Mouse (Mus musculus) urinary bladder, adult 18-20 months (tissue): ENCODE results near the gene Six1.
"Not testable (repeated sequence)": the region's sequence is repeated elsewhere in the genome, so short reads cannot be mapped to it uniquely, and the experiment has no call there.

ENCODE experiments used
- DNase-seq, 2 experiments: peaks; one replicate each; pipeline ENCODE4 v3.0.0; 2022; ENCODE audit warnings: low spot score in 2 of 2, mixed read lengths in 2 of 2

The Six1 gene

GRCm38 (mm10) chr12:73053668-73054241 lies at the start of gene Six1:
Gene Six1, minus strand, starts transcription at chr12:73053887.
- DNase-seq: peak; percentile 76 to 82

- no peak for DNase-seq
These were observed 44.9 kb upstream of the Six1 start for GRCm38 (mm10) chr12:73098593-73098992.

- not testable (repeated sequence) for DNase-seq
These were observed 42.5 kb upstream of the Six1 start for GRCm38 (mm10) chr12:73096177-73096576.

DNA sequence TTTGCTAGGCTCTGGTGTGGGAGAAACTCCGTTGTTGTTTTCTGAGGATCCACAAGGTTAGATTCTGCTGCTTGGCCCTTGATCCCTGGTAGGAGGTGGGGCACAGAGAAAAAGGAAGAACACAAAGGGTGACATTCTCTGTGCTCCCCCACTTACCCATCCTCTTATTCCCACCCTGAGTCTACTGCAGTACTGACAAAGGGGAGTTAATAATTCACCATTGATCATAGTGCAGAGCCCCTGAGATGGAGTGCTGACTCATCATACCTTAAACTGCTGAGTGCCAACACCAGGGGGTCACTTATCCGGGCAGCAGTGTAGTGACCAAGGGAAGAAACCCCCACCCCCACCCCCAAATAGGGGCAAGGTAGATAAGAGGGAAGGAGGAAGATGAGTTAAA lies 40.9 kb upstream of the Six1 start:
- no peak for DNase-seq

GRCm38 (mm10) chr12:73094189-73094588 lies 40.5 kb upstream of the Six1 start:
- no peak for DNase-seq

DNA sequence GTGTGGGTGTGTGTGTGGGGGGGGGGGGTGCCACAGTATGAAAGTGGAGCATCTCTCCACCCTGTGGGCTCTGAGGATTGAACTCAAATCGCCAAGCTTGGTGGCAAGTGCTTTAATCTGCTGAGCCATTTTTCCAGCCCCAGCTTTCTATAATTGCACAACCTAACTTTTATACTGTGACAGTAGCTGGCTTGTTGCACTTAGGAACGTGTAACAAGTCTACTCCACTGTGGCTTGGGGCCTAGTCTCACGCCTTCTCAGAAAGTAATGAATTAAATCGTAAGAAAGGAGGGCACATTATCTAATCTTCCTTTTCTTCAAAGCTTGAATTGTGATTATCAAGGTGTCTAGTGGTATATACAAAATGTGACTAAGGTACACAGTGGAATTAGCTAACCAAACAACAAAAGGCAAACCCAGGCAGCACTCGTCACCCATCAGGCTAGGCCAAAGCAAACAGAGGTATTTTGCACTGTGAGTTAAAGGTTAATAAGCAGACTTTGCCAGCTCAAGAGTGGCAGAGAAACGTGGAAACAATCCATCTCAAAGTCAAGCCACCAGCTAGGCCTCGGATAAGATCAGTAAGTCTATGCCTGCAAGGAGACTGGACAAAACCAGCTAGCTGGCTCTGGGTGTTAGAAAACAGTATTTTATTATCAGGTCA lies 37.1 kb upstream of the Six1 start:
- no peak for DNase-seq

- no peak for DNase-seq
These were observed 35.2 kb upstream of the Six1 start for GRCm38 (mm10) chr12:73088911-73089310.

DNA sequence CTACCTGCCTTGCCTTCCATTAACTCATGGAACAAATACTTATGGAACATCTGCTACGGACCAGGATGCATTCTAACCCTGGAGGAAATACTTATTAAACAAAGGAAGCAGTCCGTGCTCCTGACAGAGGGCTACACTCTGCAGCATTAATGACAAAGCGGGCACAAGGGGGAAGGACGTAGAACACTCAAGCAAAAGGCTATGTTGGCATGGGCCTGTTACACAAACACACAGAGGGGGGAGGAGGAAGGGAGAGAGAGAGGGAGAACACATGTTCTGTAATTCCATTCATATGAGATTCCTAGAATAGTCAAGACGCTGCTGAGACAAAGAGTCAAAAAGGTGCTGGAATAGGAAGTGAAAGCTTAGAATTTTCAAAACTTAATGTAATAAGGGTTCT lies 34.8 kb upstream of the Six1 start:
- no peak for DNase-seq

DNA sequence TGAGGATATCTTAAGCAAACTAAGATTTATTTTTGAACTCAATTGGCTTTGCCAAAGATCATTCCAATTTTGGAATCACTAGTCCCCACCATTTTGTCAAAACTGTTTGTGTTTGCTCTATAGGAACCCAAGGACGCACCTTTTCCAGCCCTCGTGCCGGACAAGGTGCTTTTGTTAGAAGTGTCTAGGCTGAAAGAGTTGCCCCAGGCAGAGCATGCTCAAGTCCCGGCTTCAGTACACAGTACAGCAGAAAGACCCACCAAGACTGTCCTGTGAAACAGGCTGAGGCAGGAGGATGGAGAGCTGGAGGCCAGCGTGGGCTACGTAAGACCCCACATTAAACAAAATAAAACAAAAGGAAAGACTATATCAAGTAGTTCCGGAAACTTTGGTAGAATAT lies 33.4 kb upstream of the Six1 start:
- DNase-seq: no peak

DNA sequence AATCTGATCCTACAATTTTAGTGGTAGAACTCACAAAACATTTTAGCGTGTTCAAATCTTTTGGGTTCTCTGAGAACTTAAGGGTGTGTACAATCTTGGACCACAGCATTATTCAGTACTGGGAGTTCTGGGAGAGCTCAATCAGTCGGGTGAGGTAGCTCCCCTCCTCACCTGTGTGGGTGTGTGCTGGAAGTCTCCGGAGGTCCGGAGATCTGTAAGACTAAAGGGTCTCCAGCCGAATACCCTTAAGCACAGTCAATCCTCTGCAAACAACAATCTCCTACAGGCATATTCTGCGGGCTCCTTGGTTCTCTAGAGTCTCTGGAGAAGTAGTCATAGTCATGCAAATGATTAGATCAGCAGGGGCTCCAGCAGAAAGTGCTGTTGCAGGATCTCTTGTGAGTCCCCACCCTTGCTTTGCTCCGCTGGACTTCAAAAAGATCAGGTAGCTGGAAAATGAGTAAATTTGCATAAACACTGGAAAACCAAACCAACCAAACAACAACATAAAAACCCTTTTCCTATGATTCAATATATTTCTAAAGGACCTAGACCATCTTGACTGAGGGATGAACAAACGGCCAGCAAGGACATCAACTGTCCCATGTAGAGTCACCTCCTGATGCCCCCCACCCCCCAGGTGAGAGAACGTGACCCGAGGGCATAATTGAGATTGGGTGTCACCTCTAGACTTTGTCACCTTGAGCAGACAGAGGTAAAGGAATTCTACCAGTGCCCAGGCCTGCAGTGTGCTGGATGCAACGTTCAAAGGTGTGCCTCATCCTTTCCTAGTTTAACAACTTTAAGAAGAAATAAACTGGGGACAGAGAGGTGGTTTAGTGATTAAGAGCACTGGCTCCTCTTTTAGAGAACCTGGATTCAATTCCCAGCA lies 32.3 kb upstream of the Six1 start:
- no peak for DNase-seq

DNA sequence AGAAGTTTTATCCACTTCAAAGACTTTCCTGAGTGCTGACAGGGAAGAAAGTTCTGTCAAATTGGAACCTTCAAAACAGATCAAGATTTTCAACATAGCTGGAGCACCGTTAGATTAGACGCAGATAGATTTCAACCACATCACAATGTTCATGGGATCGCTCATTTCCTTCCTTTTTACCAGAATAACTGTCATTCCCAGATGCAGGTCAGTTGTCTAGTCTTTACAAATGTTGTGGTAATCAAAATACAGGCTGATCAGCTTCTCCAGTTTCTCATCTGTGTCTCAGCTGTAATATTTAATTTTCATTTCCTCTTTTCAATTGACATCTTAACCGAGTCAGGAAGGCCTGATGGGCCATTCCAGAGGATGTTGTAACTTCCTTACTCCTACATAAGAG lies 30.1 kb upstream of the Six1 start:
- DNase-seq: no peak

GRCm38 (mm10) chr12:73081828-73082227 lies 28.1 kb upstream of the Six1 start:
- not testable (repeated sequence) for DNase-seq

DNA sequence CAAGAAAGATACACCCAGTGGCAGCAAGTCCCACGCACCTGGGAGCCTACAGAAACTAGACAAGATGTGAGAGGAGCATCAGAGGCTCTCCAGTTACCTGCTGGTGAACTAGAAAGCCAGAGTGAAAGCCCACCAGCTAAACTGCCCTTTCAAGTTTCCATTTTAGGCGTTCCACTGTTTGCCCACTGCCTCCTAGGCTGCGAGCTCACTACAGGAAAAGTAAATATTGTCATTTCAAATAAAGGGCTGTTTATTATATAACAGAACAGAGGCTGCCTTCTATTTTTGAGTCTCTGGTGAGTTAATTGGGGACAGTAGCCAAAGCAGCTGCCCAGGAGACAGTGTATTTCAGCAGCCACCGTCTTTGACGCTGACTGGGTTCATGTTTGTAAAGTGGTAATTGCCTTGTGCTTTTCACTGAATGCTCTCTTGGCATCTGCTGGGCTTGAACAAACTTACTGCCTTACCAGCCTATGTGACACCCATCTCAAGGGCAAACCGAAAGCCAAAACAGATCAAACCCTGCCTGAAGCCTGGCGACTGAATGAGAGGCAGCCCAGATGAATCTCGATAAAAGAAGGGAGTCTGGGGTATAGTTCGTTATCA lies 7.2 kb upstream of the Six1 start:
- DNase-seq: peak in 1 of 2 experiments; percentile 24

DNA sequence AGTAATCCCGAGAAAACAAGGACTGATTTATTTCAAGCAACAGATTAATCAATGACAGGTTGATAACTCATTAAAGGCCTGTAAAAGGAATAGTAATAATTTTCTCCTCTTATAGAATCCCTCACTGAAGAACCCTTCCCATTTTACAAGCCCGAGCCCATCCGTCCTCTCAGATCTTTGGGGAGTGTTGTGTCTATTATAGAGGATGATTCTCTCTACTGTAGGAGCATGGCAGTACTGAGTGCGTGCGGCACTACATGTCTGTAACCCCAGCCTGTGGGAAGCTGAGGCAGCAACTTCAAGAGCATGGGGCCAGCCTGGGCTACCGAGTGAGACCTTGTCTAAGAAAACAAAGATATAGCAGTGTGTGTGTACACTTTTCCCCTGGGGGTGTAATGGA lies 3.8 kb upstream of the Six1 start:
- no peak for DNase-seq

- DNase-seq: no peak
These were observed 1.8 kb upstream of the Six1 start for GRCm38 (mm10) chr12:73055451-73055850.

DNA sequence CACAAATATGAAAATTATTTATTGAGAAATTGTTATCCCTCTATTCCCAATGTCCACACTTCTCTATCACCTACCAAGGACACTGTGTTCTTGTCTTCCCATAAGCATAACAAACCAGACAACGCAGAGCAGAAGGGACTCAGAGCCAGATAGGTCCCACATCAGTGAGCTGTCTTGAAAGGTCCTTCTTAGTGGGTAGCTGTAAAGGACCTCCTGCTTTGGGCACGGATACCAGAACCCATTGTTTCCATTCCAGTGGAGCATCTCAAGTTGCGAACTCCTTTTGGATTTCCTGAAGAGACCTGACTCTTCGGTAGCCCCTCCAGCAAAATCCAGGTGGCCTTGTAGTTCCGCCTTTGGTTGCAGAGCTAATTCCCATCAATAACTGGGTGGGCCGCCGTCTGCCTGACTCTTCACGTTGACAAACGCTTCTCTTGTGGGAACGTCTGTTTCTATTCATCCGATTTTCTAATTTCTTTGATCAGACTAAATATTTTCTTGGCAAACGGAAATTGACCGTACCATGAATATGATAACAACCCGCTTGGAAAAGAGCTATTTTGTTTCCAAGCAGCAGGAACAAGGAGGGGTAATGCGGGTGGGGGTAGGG lies 994 bp upstream of the Six1 start:
- DNase-seq: no peak

- no peak for DNase-seq
These were observed 766 bp downstream of the Six1 start for GRCm38 (mm10) chr12:73052651-73053591.

DNA sequence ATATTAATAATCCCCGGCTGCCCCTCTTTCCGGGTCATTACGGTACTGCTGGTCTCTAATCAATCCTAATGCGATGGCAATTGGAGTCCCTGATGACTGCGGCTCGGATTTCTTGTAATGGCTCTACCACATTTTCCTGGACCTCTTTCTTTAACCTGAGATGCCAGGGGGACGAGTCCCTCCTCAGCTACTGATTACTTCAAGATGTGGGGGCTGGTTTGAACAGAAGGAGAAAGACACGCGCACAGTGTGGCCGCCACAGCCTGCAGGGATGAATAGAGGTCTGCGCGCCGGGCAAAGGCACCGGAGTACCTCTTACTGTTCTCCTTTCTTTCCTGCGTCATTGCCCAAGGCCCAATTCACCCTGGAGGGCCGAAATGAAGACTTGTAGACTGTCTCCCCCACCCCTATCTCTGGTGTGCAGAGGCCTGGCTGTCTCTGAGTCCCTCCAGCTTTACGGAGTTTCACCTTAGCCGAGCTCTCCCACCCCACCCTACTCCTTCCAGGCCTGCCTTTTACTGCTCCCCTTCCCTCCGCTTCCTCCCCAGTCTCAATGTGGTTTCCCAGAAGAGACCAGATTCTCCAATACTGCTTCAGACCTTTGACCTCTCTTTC lies 1.5 kb downstream of the Six1 start:
- no peak for DNase-seq

GRCm38 (mm10) chr12:73050811-73051580 lies 2.7 kb downstream of the Six1 start:
- no peak for DNase-seq

DNA sequence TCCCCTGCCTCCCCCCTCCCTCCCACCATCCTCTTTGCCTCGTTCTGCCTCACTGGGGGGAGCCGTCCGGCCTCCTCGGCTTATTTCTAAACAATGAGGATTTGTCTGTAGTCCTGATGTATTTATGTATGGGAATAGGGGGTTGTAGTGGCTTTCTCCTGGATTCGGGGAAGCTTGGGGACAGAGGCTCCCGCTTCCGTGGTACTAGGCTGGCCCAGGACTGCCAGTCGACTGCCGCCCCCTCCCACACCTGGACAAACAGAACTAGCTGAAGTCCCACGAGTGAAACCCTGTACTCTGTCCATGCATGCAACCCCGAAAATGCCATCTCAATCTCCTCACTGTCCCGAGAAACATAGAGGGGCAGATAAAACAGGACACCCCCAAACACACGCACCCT lies 3.4 kb downstream of the Six1 start:
- no peak for DNase-seq
